Mouse (Mus musculus) cerebellum, adult 8-10 months (tissue): Measurements from ENCODE around the gene Gfm2.

Experiments used
- DNase-seq: peaks from one replicate; pipeline ENCODE4 v3.0.0; 2022

Gene Gfm2

GRCm38 (mm10) chr13:97192649-97193048 lies 54.9 kb downstream of the Gfm2 start:
- DNase-seq: no peak

GRCm38 (mm10) chr13:97193420-97193819 lies 55.7 kb downstream of the Gfm2 start:
- DNase-seq: peak; percentile 68

GRCm38 (mm10) chr13:97196186-97196924 lies 58.6 kb downstream of the Gfm2 start:
- no peak for DNase-seq

GRCm38 (mm10) chr13:97196925-97197218 lies 59.1 kb downstream of the Gfm2 start:
- DNase-seq: no peak

GRCm38 (mm10) chr13:97197932-97198562 lies 60.3 kb downstream of the Gfm2 start, which contains the start of gene Hexb:
Gene Hexb, minus strand, starts transcription at chr13:97198357.
- DNase-seq: peak; percentile 82

- DNase-seq: no peak
Observed at GRCm38 (mm10) chr13:97199123-97199522, 61.4 kb downstream of the Gfm2 start.

- no peak for DNase-seq
Observed at GRCm38 (mm10) chr13:97201076-97201475, 63.3 kb downstream of the Gfm2 start.

- DNase-seq: no peak
Observed at GRCm38 (mm10) chr13:97201896-97202295, 64.2 kb downstream of the Gfm2 start.

- peak; percentile 77 for DNase-seq
Observed at GRCm38 (mm10) chr13:97205052-97205701, 67.4 kb downstream of the Gfm2 start.

- DNase-seq: no peak
Observed at GRCm38 (mm10) chr13:97206046-97206445, 68.3 kb downstream of the Gfm2 start.

GRCm38 (mm10) chr13:97207472-97208111 lies 69.9 kb downstream of the Gfm2 start:
- DNase-seq: no peak

GRCm38 (mm10) chr13:97208112-97208478 lies 70.4 kb downstream of the Gfm2 start:
- DNase-seq: no peak

- DNase-seq: no peak
Observed at GRCm38 (mm10) chr13:97208500-97209010, 70.8 kb downstream of the Gfm2 start.

GRCm38 (mm10) chr13:97214583-97215268 lies 77.0 kb downstream of the Gfm2 start:
- DNase-seq: no peak

- DNase-seq: no peak
Observed at GRCm38 (mm10) chr13:97215563-97215962, 77.8 kb downstream of the Gfm2 start.

GRCm38 (mm10) chr13:97216196-97216595 lies 78.5 kb downstream of the Gfm2 start:
- DNase-seq: no peak

GRCm38 (mm10) chr13:97220022-97220421 lies 82.3 kb downstream of the Gfm2 start:
- DNase-seq: no peak

GRCm38 (mm10) chr13:97223856-97224255 lies 86.1 kb downstream of the Gfm2 start:
- DNase-seq: no peak

GRCm38 (mm10) chr13:97224341-97224982 lies 86.7 kb downstream of the Gfm2 start:
- no peak for DNase-seq

- no peak for DNase-seq
Observed at GRCm38 (mm10) chr13:97225130-97225529, 87.4 kb downstream of the Gfm2 start.

GRCm38 (mm10) chr13:97227795-97228194 lies 90.1 kb downstream of the Gfm2 start:
- no peak for DNase-seq

GRCm38 (mm10) chr13:97230101-97230500 lies 92.4 kb downstream of the Gfm2 start:
- no peak for DNase-seq
